Mouse (Mus musculus) frontal cortex, postnatal 10 days (tissue): ENCODE measurements around the gene Ddx11.
"Not testable (repeated sequence)": the region's sequence is repeated elsewhere in the genome, so short reads cannot be mapped to it uniquely, and the experiment has no call there.

Experiments
- DNase-seq, 2 experiments: peaks; one replicate each; pipeline ENCODE4 v3.0.0; 2022; ENCODE audit warnings: low spot score in 2 of 2, mixed read lengths in 1 of 2

The Ddx11 gene

DNA sequence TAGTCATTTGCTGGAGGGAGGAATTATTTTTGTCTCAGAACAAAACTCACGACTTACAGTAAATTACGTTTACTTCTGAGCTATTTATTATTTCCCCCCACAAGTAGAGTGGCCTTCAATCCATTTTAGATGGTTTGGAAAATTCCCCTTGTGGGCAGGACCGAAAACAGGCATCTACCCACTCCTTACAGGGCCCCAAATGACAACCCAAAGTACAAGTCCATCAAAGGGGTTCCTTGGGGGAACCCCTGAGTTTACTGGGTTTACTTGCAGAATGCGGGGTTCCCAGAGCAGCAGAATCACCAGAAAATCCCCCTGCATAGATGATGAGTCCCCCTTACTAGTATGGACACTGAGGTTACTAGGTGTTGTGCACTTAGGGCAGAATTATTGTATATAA lies 11.2 kb upstream of the Ddx11 start:
- no peak for DNase-seq

- no peak for DNase-seq
Observed at GRCm38 (mm10) chr17:66118991-66119390, 4.3 kb upstream of the Ddx11 start.

DNA sequence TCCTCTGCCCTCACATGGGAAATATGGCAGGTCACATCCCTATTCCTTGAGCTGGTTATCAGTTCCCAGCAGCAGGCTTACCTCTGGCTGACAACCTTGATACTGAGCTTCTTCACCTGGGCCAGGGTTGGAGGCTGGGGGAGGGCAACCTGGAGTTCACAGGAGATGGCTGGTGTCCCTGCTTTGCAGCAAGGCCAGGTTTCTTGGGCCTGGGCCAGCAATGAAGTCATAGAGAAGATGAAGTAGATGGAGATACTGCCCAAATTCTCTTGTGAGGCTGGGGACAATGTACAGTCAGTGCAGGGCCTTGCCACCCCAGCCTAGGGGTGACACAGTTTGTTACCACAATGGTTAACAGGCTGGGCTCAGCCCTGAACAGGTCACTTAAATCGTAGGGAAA lies 2.6 kb upstream of the Ddx11 start:
- no peak for DNase-seq

- no peak for DNase-seq
Observed at GRCm38 (mm10) chr17:66123816-66124610, 693 bp downstream of the Ddx11 start.

DNA sequence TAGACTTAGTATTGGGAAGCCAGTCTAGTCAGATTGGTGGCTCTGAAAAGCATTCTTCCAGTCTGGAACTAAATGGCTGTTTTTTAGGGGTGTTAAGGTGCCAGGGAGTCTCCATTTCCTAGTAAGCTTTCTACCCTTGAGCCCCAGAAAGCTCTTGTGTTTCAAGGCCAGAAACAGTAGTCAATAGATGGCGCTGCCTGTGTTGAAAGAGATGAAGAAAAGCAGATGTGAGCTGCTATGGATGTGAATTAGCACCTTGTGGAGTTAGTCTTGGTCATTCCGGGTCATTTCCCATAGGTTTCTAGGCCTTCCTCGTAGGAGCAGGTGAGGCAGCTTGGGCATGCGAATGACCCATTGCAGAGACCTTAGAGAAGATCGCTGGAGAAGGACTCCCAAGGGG lies 1.9 kb downstream of the Ddx11 start:
- no peak for DNase-seq

DNA sequence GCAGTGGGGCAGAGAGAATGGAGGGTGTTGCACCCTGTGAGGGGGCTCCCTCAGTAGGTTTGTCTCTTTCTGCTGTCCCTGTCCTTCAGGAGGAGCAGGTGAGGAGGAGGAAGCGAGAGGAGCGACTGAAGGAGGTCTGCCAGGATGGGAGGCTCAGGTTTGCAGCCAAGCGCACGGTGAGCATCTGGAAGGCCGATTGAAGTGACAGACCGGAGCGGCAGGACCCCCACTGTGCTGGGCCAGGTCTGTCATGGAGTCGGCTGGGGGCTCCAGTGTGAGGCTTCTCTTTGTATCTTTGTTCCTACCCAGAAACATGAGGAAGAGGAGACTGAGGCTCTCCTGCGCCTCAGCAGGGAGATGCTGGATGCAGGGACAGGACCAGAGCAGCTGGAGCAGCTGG lies 7.1 kb downstream of the Ddx11 start:
- no peak for DNase-seq

DNA sequence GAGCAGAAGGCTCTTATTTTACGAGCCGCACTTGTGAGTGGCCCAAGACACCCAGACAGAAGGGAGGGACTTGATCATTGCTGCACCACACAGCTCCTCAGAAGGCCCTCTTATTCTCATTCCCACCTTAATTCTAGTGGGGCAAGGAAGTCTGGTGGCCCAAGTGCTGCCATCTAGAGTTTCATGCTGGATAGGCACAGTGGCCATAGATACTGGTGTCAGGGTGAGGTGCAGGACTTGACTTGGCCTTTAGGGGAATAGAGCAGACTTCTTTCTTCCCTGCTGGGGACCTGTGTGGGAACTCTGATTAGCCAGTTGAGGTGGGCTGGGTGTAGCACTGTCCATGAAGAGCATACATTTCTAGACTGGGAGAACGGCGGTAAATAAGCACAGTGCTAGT lies 7.9 kb downstream of the Ddx11 start:
- no peak for DNase-seq

- DNase-seq: not testable (repeated sequence)
Observed at GRCm38 (mm10) chr17:66152706-66153662, 29.7 kb downstream of the Ddx11 start.

DNA sequence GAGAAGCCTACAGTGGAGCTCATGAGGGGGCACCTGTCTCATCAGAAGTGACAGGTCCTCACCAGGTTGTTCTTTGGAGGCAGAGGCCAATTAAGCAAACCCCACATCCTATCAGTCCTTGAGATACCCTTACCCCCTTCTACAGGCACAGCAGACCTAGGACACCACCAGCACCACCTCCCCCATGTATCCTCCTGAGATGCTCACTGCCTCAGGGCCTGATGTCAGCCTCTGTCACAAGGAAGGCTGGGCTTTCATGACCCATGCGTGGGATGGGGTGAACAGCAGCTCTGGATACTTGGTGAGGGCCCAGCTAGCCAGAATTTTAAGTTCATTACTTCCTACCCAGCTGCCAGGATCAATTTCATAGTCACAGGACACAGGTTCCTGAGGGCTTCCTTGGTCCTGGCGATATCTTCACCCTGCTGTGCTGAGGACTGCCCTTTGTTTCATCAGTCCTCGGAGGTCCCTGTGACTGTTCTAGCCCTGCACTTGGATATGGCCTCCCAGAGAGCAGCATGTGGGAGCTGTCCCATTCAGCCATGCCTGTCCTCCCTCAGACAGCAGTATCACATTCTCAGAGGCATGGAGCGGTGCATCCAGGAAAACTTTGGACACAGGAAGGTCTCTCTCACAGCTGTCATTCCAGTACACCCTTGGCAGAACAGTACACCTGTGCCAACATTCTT lies 30.6 kb downstream of the Ddx11 start:
- not testable (repeated sequence) for DNase-seq

- no peak for DNase-seq
Observed at GRCm38 (mm10) chr17:66154876-66155275, 31.6 kb downstream of the Ddx11 start.

DNA sequence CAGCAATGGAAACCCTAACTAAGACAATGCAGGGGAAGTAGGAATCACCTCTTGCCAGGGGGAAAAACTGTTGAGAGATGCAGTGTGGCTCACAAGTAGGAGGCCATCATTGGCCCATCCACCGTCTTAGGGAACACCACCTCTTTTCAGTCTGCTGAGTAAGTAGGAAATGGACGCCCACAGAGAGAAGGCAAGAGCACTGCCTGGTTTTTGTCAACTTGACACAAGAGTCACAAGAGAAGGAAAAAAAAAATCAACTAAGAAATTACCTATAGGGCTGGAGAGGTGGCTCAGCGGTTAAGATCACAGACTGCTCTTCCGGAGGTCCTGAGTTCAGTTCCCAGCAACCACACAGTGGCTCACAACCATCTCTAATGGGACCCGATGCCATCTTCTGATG lies 35.0 kb downstream of the Ddx11 start:
- DNase-seq: no peak

DNA sequence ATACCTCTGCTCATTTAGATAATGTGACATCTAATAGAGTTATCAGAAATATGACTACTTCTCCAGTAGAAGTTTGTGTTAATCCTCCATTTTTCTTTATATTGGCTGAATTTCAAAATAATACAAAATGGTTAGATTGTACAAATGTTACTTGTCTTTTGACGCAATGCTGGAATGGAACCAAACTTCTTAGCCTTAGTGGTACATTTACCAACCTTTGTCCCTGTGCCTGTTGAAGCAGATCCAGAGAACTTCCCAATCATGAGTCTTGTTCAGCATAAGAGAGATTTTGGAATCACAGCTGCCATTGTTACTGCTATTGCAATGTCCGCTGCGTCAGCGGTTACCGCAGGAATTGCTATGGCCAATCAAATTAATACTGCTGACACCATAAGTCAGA lies 43.8 kb downstream of the Ddx11 start:
- not testable (repeated sequence) for DNase-seq

- DNase-seq: not testable (repeated sequence)
Observed at GRCm38 (mm10) chr17:66170971-66171370, 47.7 kb downstream of the Ddx11 start.

DNA sequence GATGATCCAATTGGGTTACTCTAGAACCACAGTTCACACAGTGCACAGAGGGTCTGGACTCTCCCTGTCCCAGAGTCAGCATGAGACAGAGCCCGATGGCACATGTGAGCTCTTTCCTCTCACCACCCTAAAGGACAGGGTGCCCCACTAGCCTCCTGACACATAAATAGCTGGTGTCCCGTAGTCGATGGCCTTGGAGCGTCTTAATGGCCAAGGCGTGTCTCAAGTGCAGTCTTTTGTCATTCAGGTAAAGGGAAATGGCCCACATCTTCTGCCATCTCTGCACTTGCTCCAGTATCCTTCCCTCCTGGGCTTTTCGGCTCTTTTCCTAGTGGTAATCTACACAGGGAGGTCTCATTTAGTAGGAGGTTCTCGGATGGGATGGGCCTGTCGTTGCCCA lies 67.3 kb downstream of the Ddx11 start:
- no peak for DNase-seq

DNA sequence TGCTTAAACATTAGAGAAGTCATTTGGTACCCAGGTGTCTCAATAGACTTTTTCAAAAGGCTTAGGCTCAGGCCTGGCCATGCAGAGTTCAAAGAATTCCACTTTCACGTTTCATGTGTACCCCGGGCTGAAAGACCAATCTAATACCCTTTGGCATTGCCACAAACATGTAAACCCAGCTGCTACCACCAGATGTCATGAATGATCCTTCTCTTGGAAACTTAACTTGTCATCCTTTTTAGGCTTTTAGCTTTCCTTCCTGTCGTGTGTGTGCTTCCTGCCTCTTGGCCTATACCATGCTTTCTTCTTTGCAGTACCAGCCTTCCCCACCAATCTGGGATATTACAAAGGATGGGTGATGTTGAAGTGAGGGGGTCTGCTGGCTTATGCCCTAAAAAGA lies 73.7 kb downstream of the Ddx11 start:
- no peak for DNase-seq
